Mouse (Mus musculus): ENCODE results near the gene Prss27. TPM values are rescaled to one million over a fixed set of nuclear protein-coding genes. Genes with fewer than 3 reads are reported as not detected.

The Prss27 gene
- polyA plus RNA-seq, 1 experiment from 2014 or later = not detected

- H3K36me3 ChIP-seq (ENCODE audit: control insufficient read depth, insufficient read depth, low read length) = no peaks in the 10 kb centered on the region
- H3K4me3 ChIP-seq (ENCODE audit: control insufficient read depth in 1 of 2, insufficient read depth in 1 of 2, low read depth in 1 of 2, low read length in 2 of 2) = no peak overlapping the region
- peak; percentile 46; the same call in 1 of the 2 replicates for ATAC-seq (ENCODE audit: insufficient number of reproducible peaks, insufficient read depth, low FRiP score, low read depth)
- H3K4me1 ChIP-seq (ENCODE audit: control insufficient read depth in 2 of 2, insufficient read depth in 2 of 2, low read length in 2 of 2) = peaks cover 0 to 6% of the 10 kb centered on the region in 2 experiments; a peak in 2 of 4 replicates
- whole genome bisulfite sequencing = 12% methylated on average over 7 of the region's 7 CpGs
- H3K4me2 ChIP-seq (ENCODE audit: low read length) = no peak overlapping the region
- peak overlapping the region in 1 of 2 experiments; percentile 47; a peak in 1 of 4 replicates for H3K27ac ChIP-seq (replicated peaks in 1 of 2; ENCODE audit: control insufficient read depth in 1 of 2, insufficient read depth in 1 of 2, low read depth in 2 of 2, low read length in 2 of 2)
- H3K9me3 ChIP-seq (ENCODE audit: control insufficient read depth, low read length) = no peaks in the 10 kb centered on the region
- no peak overlapping the region for H3K9ac ChIP-seq (ENCODE audit: low read length)
- H3K27me3 ChIP-seq (ENCODE audit: control insufficient read depth, insufficient read depth, low read length) = no peaks in the 10 kb centered on the region
These were observed 2.9 kb upstream of the Prss27 start for GRCm38 (mm10) chr17:24035087-24035486.

- WGBS = 66% methylated on average over 6 of the region's 6 CpGs
- Histone ChIP-seq H3K36me3 (ENCODE audit: control insufficient read depth, insufficient read depth, low read length) (no peaks in the 10 kb centered on the region), H3K4me1 (ENCODE audit: control insufficient read depth in 2 of 2, insufficient read depth in 2 of 2, low read length in 2 of 2) (peaks cover 0 to 6% of the 10 kb centered on the region in 2 experiments; a peak in 2 of 4 replicates), H3K4me3 (ENCODE audit: control insufficient read depth in 1 of 2, insufficient read depth in 1 of 2, low read depth in 1 of 2, low read length in 2 of 2) (no peak overlapping the region), H3K4me2 (ENCODE audit: low read length) (no peak overlapping the region), H3K27me3 (ENCODE audit: control insufficient read depth, insufficient read depth, low read length) (no peaks in the 10 kb centered on the region), H3K27ac (replicated peaks in 1 of 2; ENCODE audit: control insufficient read depth in 1 of 2, insufficient read depth in 1 of 2, low read depth in 2 of 2, low read length in 2 of 2) (no peak overlapping the region), H3K9me3 (ENCODE audit: control insufficient read depth, low read length) (no peaks in the 10 kb centered on the region), H3K9ac (ENCODE audit: low read length) (no peak overlapping the region)
- no peak for ATAC-seq (ENCODE audit: insufficient number of reproducible peaks, insufficient read depth, low FRiP score, low read depth)
These were observed 990 bp upstream of the Prss27 start for GRCm38 (mm10) chr17:24036954-24037353.

GRCm38 (mm10) chr17:24037360-24037759 lies 584 bp upstream of the Prss27 start:
- no peaks in the 10 kb centered on the region for H3K27me3 ChIP-seq (ENCODE audit: control insufficient read depth, insufficient read depth, low read length)
- H3K27ac ChIP-seq (replicated peaks in 1 of 2; ENCODE audit: control insufficient read depth in 1 of 2, insufficient read depth in 1 of 2, low read depth in 2 of 2, low read length in 2 of 2) = no peak overlapping the region
- no peak overlapping the region for H3K4me2 ChIP-seq (ENCODE audit: low read length)
- no peaks in the 10 kb centered on the region for H3K36me3 ChIP-seq (ENCODE audit: control insufficient read depth, insufficient read depth, low read length)
- no peaks in the 10 kb centered on the region for H3K9me3 ChIP-seq (ENCODE audit: control insufficient read depth, low read length)
- ATAC-seq (ENCODE audit: insufficient number of reproducible peaks, insufficient read depth, low FRiP score, low read depth) = peak; percentile 9; the same call in 1 of the 2 replicates
- peaks cover 0 to 6% of the 10 kb centered on the region in 2 experiments; a peak in 2 of 4 replicates for H3K4me1 ChIP-seq (ENCODE audit: control insufficient read depth in 2 of 2, insufficient read depth in 2 of 2, low read length in 2 of 2)
- no peak overlapping the region for H3K9ac ChIP-seq (ENCODE audit: low read length)
- 76% methylated on average over 13 of the region's 13 CpGs for WGBS
- no peak overlapping the region for H3K4me3 ChIP-seq (ENCODE audit: control insufficient read depth in 1 of 2, insufficient read depth in 1 of 2, low read depth in 1 of 2, low read length in 2 of 2)

DNA sequence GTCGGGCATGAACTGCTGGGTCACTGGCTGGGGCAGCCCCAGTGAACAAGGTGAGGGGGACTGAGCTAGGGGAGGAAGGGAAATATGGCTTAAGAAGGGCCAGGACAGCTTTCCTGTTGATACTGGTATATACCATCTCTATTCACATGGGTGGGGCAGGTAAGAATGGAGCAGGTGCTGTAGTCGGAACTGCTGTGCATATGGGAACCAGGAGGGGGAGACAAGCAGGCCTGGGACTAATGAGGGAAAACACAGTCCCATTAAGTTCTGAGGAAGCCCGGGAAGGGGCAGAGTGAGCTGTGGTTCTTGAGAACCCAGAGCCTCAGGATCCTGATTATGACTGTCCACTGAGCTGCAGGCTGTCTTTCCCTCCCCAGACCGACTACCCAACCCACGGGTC lies 6.5 kb downstream of the Prss27 start:
- H3K27me3 ChIP-seq (ENCODE audit: control insufficient read depth, insufficient read depth, low read length) = no peaks in the 10 kb centered on the region
- no peak overlapping the region for H3K4me3 ChIP-seq (ENCODE audit: control insufficient read depth in 1 of 2, insufficient read depth in 1 of 2, low read depth in 1 of 2, low read length in 2 of 2)
- no peak for ATAC-seq (ENCODE audit: insufficient number of reproducible peaks, insufficient read depth, low FRiP score, low read depth)
- WGBS = 60% methylated on average over 5 of the region's 5 CpGs
- no peaks in the 10 kb centered on the region for H3K9me3 ChIP-seq (ENCODE audit: control insufficient read depth, low read length)
- no peak overlapping the region for H3K9ac ChIP-seq (ENCODE audit: low read length)
- H3K4me2 ChIP-seq (ENCODE audit: low read length) = no peak overlapping the region
- peaks cover 28% of the 10 kb centered on the region for H3K36me3 ChIP-seq (ENCODE audit: control insufficient read depth, insufficient read depth, low read length)
- no peaks in the 10 kb centered on the region for H3K4me1 ChIP-seq (ENCODE audit: control insufficient read depth in 2 of 2, insufficient read depth in 2 of 2, low read length in 2 of 2)
- H3K27ac ChIP-seq (replicated peaks in 1 of 2; ENCODE audit: control insufficient read depth in 1 of 2, insufficient read depth in 1 of 2, low read depth in 2 of 2, low read length in 2 of 2) = no peak overlapping the region

- H3K36me3 ChIP-seq (ENCODE audit: control insufficient read depth, insufficient read depth, low read length) = peaks cover 38% of the 10 kb centered on the region
- no peak for ATAC-seq (ENCODE audit: insufficient number of reproducible peaks, insufficient read depth, low FRiP score, low read depth)
- no peaks in the 10 kb centered on the region for H3K27me3 ChIP-seq (ENCODE audit: control insufficient read depth, insufficient read depth, low read length)
- no peak overlapping the region for H3K4me2 ChIP-seq (ENCODE audit: low read length)
- 71% methylated on average over 10 of the region's 10 CpGs for WGBS
- H3K9ac ChIP-seq (ENCODE audit: low read length) = no peak overlapping the region
- H3K4me3 ChIP-seq (ENCODE audit: control insufficient read depth in 1 of 2, insufficient read depth in 1 of 2, low read depth in 1 of 2, low read length in 2 of 2) = no peak overlapping the region
- no peaks in the 10 kb centered on the region for H3K4me1 ChIP-seq (ENCODE audit: control insufficient read depth in 2 of 2, insufficient read depth in 2 of 2, low read length in 2 of 2)
- H3K27ac ChIP-seq (replicated peaks in 1 of 2; ENCODE audit: control insufficient read depth in 1 of 2, insufficient read depth in 1 of 2, low read depth in 2 of 2, low read length in 2 of 2) = no peak overlapping the region
- no peaks in the 10 kb centered on the region for H3K9me3 ChIP-seq (ENCODE audit: control insufficient read depth, low read length)
These were observed 7.7 kb downstream of the Prss27 start for GRCm38 (mm10) chr17:24045608-24046007.

DNA sequence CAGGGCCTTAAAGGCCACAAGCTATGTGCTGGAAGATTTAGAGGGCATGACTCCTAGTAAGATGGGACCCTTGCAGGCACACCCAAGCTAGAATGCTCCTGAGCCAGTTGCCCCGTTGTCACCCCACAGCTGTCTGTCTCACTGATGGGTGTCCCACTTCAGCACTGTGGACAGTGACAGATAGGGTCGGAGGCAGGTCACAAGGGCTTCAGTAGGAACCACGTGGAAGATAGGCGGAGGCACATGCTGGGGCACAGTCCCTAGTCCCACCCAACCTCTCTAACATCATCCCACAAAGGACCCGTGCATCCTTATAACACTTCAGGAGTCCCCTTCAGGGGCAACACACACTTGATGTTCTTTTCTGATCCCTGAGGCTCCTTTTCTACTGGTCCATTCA lies 8.1 kb downstream of the Prss27 start:
- Histone ChIP-seq H3K9ac (ENCODE audit: low read length) (no peak overlapping the region), H3K4me1 (ENCODE audit: control insufficient read depth in 2 of 2, insufficient read depth in 2 of 2, low read length in 2 of 2) (no peaks in the 10 kb centered on the region)

DNA sequence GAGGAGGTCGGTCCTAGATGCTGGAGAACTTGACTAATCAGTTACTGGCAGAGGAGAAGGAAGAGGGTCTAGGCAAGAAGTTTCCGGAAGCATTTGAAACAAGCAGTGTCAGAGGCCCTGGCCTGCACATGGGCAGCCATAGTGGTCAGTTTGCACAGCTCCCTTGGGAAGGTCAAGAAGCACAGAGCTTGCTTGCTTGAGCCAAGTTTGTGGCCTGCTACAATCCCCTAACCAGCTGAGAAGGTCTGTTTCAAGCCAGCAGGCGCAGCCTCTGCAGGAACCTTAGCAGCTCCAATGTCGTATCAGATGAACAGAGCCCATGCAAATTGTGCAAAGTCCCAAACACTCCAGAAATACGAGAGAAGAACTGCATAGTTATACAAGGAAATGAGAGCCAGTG lies 10.1 kb downstream of the Prss27 start:
- Histone ChIP-seq H3K4me1 (ENCODE audit: control insufficient read depth in 2 of 2, insufficient read depth in 2 of 2, low read length in 2 of 2) (no peaks in the 10 kb centered on the region), H3K4me3 (ENCODE audit: control insufficient read depth in 1 of 2, insufficient read depth in 1 of 2, low read depth in 1 of 2, low read length in 2 of 2) (no peak overlapping the region), H3K36me3 (ENCODE audit: control insufficient read depth, insufficient read depth, low read length) (peaks cover 61% of the 10 kb centered on the region), H3K4me2 (ENCODE audit: low read length) (no peak overlapping the region), H3K9me3 (ENCODE audit: control insufficient read depth, low read length) (no peaks in the 10 kb centered on the region), H3K27ac (replicated peaks in 1 of 2; ENCODE audit: control insufficient read depth in 1 of 2, insufficient read depth in 1 of 2, low read depth in 2 of 2, low read length in 2 of 2) (no peak overlapping the region), H3K27me3 (ENCODE audit: control insufficient read depth, insufficient read depth, low read length) (no peaks in the 10 kb centered on the region), H3K9ac (ENCODE audit: low read length) (no peak overlapping the region)
- 84% methylated on average over 5 of the region's 5 CpGs for WGBS
- no peak for ATAC-seq (ENCODE audit: insufficient number of reproducible peaks, insufficient read depth, low FRiP score, low read depth)

More for the DNA sequence above, 8.1 kb downstream of the Prss27 start:
- no peak overlapping the region for H3K4me3 ChIP-seq (ENCODE audit: control insufficient read depth in 1 of 2, insufficient read depth in 1 of 2, low read depth in 1 of 2, low read length in 2 of 2)
- no peak overlapping the region for H3K27ac ChIP-seq (replicated peaks in 1 of 2; ENCODE audit: control insufficient read depth in 1 of 2, insufficient read depth in 1 of 2, low read depth in 2 of 2, low read length in 2 of 2)
- peaks cover 42% of the 10 kb centered on the region for H3K36me3 ChIP-seq (ENCODE audit: control insufficient read depth, insufficient read depth, low read length)
- H3K4me2 ChIP-seq (ENCODE audit: low read length) = no peak overlapping the region
- no peak for ATAC-seq (ENCODE audit: insufficient number of reproducible peaks, insufficient read depth, low FRiP score, low read depth)
- H3K9me3 ChIP-seq (ENCODE audit: control insufficient read depth, low read length) = no peaks in the 10 kb centered on the region
- WGBS = 27% methylated on average over 5 of the region's 5 CpGs
- H3K27me3 ChIP-seq (ENCODE audit: control insufficient read depth, insufficient read depth, low read length) = no peaks in the 10 kb centered on the region

DNA sequence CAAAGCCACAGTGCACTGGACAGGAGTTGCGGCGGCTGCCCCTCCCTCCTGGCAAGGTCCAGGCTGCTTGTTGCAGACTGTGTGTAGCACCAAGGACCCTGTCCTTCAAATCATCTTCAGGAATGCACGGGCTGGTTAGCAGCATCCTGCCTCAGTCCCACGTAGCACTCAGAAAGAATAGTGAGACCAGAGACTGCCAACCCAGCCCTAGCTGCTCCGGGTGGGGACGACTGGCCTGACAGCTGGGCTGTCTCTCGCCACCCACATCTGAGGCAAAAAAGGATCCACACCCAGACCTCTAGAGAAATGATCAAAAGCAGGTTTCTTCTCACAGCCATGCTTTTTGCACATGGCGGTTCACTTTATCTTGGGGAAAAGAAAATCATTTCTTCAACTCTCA lies 11.1 kb downstream of the Prss27 start:
- ATAC-seq (ENCODE audit: insufficient number of reproducible peaks, insufficient read depth, low FRiP score, low read depth) = no peak
- H3K36me3 ChIP-seq (ENCODE audit: control insufficient read depth, insufficient read depth, low read length) = peaks cover 70% of the 10 kb centered on the region
- H3K27me3 ChIP-seq (ENCODE audit: control insufficient read depth, insufficient read depth, low read length) = no peaks in the 10 kb centered on the region
- no peak overlapping the region for H3K4me2 ChIP-seq (ENCODE audit: low read length)
- no peaks in the 10 kb centered on the region for H3K9me3 ChIP-seq (ENCODE audit: control insufficient read depth, low read length)
- no peaks in the 10 kb centered on the region for H3K4me1 ChIP-seq (ENCODE audit: control insufficient read depth in 2 of 2, insufficient read depth in 2 of 2, low read length in 2 of 2)
- no peak overlapping the region for H3K9ac ChIP-seq (ENCODE audit: low read length)
- H3K4me3 ChIP-seq (ENCODE audit: control insufficient read depth in 1 of 2, insufficient read depth in 1 of 2, low read depth in 1 of 2, low read length in 2 of 2) = no peak overlapping the region
- 74% methylated on average over 8 of the region's 8 CpGs for WGBS
- no peak overlapping the region for H3K27ac ChIP-seq (replicated peaks in 1 of 2; ENCODE audit: control insufficient read depth in 1 of 2, insufficient read depth in 1 of 2, low read depth in 2 of 2, low read length in 2 of 2)
